Mouse (Mus musculus): ENCODE results near the gene Tmem151a. TPM values are rescaled to one million over a fixed set of nuclear protein-coding genes. Genes with fewer than 3 reads are reported as not detected.

The Tmem151a gene
- total RNA-seq, 4 experiments from 2014 or later = 2.1 to 2.8 (median 2.6) TPM

DNA sequence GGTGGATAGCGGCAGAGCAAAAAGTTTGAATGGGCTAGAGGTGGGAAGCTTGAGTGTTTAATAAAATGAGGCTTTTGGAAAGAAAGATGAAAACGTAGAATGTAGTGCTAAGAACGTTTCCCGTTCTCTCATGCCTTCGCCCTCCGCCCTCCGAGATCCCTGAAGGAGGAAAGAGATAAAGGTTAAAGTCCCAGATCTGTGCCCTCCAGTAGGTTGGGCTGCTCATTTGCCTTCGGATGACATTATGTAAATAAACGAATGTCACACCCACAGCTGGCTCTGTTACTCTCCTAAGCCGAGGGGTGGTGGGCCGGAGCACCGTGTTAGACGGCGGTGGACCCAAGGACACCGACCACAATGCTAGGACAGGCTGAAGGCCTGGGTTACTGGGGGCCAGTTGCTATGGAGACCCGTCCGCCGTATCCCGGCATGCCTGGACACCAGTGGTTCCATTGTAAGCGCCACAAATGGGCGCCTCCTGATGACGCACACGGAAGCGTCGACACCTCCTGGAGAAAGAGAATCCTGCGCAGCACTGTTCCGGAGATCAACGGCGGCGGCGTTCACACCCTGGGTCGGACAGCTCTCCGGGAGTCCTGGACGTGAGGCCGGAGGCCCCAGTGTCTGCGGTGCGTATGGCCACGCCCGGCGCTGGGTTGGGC lies 44.3 kb downstream of the Tmem151a start, which contains the start of gene Brms1:
Gene Brms1 (plus strand): TSS at position 493 of the 662 bp plus-strand sequence.
- peak; percentile 91 for DNase-seq

GRCm38 (mm10) chr19:5039301-5040114 lies 45.8 kb downstream of the Tmem151a start:
- no peak for DNase-seq

- peak; percentile 84 for DNase-seq
Measured at GRCm38 (mm10) chr19:5038709-5039156, 46.6 kb downstream of the Tmem151a start, which contains the start of the genes B4gat1 and AC124502.3. Gene B4gat1 (plus strand): TSS chr19:5038826. Gene AC124502.3 (plus strand): TSS chr19:5038891.

DNA sequence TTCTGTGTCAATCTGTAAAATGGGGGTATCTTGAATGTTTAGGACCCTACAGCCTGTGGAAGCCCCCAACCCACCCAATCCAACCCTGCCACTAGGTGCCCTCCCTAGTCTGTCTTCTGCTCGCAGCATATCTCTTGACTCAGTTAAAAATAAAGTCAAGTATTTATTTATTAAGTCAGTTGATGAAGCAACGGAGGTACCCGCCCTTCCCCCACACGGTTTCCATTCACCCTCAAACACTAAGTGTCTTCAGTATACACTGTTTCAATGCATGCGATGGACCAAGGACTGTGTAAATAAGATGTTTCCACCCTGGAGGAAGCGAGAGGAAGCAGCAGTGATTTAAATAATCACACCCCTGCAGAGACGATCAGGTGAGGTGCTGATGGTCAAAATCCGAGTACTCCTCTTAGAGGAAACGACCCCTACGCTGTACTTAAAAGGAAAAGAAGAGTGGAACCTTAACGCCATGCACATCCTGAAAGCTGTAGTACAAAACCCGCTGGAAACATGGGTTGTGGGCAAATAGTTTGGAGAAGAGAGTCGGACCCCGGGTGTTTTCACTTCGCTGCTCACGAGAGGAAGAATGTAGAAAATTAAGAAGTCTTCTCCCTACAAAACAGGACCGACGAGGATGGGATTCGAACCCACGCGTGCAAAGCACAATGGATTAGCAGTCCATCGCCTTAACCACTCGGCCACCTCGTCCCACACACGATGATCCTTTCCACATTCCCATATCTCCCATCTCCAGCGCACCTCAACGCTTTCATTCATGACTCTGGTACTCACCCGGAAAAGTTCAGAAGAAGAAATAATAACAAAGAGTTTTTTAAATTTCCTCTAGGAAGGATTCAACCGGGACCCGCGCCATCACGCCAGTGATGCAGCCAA lies 47.4 kb downstream of the Tmem151a start:
- DNase-seq = peak; percentile 78

DNA sequence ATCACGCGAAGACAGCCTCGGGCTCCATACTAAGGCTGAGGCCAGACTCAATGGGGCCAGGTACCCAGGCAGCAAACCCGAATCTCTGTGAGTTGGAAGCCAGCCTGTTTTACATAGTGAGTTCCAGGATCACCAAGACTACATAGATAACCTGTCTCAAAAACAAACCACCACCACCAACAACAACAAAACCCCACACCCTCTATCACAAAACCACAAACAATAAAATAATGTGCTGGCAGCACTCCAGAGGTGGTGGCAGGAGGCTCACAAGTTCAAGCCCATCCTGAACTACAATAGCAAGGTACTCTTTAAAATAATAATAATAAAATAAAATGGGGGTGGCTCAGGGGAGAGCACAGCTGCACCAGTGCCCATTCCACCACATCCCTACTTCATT lies 48.8 kb downstream of the Tmem151a start:
- DNase-seq = no peak

- no peak for DNase-seq
Measured at GRCm38 (mm10) chr19:5032686-5033085, 52.6 kb downstream of the Tmem151a start.

GRCm38 (mm10) chr19:5026111-5026510 lies 59.2 kb downstream of the Tmem151a start:
- DNase-seq = no peak

DNA sequence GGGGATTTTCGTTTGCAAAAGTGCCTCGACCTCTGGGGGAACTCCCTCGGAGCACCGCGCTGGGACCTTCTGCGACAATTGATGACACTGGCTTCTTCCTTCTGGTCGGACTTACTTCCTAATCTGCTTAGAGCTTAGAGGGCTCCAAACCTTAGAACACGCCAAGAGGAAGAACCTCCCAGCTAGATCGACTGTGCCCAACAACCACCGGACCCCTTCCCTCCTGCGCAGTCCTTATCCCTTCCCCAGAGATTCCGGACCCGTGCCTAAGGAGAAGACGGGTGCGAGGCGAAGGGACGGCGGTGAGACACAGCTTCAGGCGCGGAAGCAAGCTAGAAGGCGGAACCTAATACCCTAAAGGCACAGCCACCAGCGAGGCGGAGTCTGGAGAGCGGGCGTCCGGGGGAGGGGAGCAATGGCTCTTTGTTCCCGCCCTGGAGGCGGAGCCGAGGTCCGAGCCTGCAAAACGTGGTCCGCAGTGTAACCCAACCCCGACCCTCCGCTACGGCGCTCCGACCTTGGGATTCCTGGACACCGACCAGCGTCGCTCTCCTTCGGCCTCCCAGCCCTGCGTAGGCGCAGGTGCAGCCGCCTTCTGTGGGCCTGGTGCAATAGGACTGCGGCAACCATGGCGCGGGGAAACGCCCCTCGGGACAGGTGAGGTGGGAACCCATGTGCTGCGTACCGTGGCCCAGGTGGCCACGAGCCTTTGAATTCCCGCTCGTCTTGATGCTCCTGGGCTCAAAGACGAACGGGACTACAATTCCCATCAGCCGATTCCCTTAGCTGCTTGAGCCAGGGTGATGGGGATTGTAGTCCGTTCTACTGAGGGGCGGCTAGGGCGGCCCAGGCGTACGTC lies 61.5 kb downstream of the Tmem151a start, which contains the start of gene Slc29a2:
Gene Slc29a2 (plus strand): TSS at position 240 of the 859 bp plus-strand sequence.
- peak; percentile 94 for DNase-seq

DNA sequence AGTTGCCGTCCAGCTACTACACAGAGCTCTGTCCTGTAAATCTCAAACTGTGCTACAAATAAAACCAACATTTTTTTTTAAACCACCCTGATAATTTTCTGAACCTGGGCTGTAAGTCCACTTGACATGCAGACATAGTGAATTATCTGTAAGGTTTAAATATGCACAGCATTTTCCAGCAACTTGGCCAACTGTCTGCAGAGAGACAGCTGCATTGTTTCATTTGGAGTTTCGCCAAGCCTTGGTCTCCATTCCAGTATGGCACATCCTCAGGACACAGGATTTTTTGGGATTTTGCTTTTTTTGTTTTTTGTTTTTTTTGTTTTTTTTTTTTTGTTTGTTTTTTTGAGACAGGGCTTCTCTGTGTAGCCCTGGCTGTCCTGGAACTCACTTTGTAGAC lies 63.9 kb downstream of the Tmem151a start:
- DNase-seq = no peak

Other genes starting within 250 kb of the Tmem151a start
- gene Ccs, start 246.2 kb downstream of the Tmem151a start, total RNA-seq (2022) = 100 to 1,000 TPM; 101 to 198 (median 175) TPM
- gene Ccdc87, start 246.2 kb downstream of the Tmem151a start, total RNA-seq (2022) = under 1 TPM; 0.15 to 0.59 (median 0.29) TPM
- gene Ctsf, start 230.4 kb downstream of the Tmem151a start, total RNA-seq (2022) = 100 to 1,000 TPM; 412 to 672 (median 540) TPM
- gene Actn3, start 207.6 kb downstream of the Tmem151a start, total RNA-seq (2022) = 1 to 10 TPM in 1 of 4 experiments, under 1 TPM in 3; 0.46 to 1.5 (median 0.75) TPM
- 10 to 100 TPM; 26.3 to 35.8 (median 29.2) TPM for gene Zdhhc24, start 206.9 kb downstream of the Tmem151a start, total RNA-seq (2022)
- gene Bbs1, start 178.9 kb downstream of the Tmem151a start, total RNA-seq (2022) = 10 to 100 TPM in 2 of 4 experiments, 1 to 10 TPM in 2; 6.9 to 23.3 (median 12.5) TPM
- 100 to 1,000 TPM; 110 to 141 (median 132) TPM for gene Dpp3, start 157.2 kb downstream of the Tmem151a start, total RNA-seq (2022)
- 10 to 100 TPM; 10.9 to 19.5 (median 15.2) TPM for gene Peli3, start 142.4 kb downstream of the Tmem151a start, total RNA-seq (2022)
- gene Mrpl11, start 123.4 kb downstream of the Tmem151a start, total RNA-seq (2022) = 10 to 100 TPM; 44.6 to 56.9 (median 53.6) TPM
- under 1 TPM; 0.17 to 0.43 (median 0.32) TPM for gene Npas4, start 95.2 kb downstream of the Tmem151a start, total RNA-seq (2022)
- gene Slc29a2, start 61.7 kb downstream of the Tmem151a start, total RNA-seq (2022) = 1 to 10 TPM; 4.0 to 5.7 (median 4.5) TPM
- gene B4gat1, start 46.7 kb downstream of the Tmem151a start, total RNA-seq (2022) = 10 to 100 TPM; 44.3 to 54.2 (median 51.8) TPM
- gene AC124502.3, start 46.6 kb downstream of the Tmem151a start, total RNA-seq (2022) = 1 to 10 TPM in 3 of 4 experiments, under 1 TPM in 1; 0.59 to 3.9 (median 1.9) TPM
- gene Brms1, start 44.2 kb downstream of the Tmem151a start, total RNA-seq (2022) = 10 to 100 TPM; 30.0 to 40.1 (median 33.6) TPM
- 1 to 10 TPM; 4.1 to 8.1 (median 7.7) TPM for gene Rin1, start 35.0 kb downstream of the Tmem151a start, total RNA-seq (2022)
- 10 to 100 TPM in 1 of 4 experiments, 1 to 10 TPM in 3; 8.9 to 11.8 (median 9.2) TPM for gene Cd248, start 17.5 kb downstream of the Tmem151a start, total RNA-seq (2022)
- gene Yif1a, start 3.0 kb upstream of the Tmem151a start, total RNA-seq (2022) = 10 to 100 TPM; 58.5 to 79.0 (median 62.9) TPM
- 1 to 10 TPM; 1.5 to 3.2 (median 2.6) TPM for gene Cnih2, start 13.0 kb upstream of the Tmem151a start, total RNA-seq (2022)
- 100 to 1,000 TPM; 184 to 206 (median 197) TPM for gene Rab1b, start 21.5 kb upstream of the Tmem151a start, total RNA-seq (2022)
- 10 to 100 TPM; 54.5 to 66.9 (median 61.4) TPM for gene Klc2, start 33.0 kb upstream of the Tmem151a start, total RNA-seq (2022)
- gene Pacs1, start 187.6 kb upstream of the Tmem151a start, total RNA-seq (2022) = 10 to 100 TPM; 23.9 to 35.0 (median 29.7) TPM
- gene Sf3b2, start 209.9 kb upstream of the Tmem151a start, total RNA-seq (2022) = 100 to 1,000 TPM; 179 to 198 (median 191) TPM
- under 1 TPM; 0.09 to 0.62 (median 0.30) TPM for gene Gal3st3, start 212.8 kb upstream of the Tmem151a start, total RNA-seq (2022)

Data from adrenal gland, adult 8-10 months (tissue).